Mouse (Mus musculus) stomach, postnatal 0 days (tissue): ENCODE results near the gene Rorc.

ENCODE experiments used
- CTCF ChIP-seq: IDR thresholded peaks from 2 replicates; pipeline ENCODE4 v1.5.1; 2016; ENCODE audit warnings: antibody characterized with exemption, low read depth, mild to moderate bottlenecking, moderate library complexity
- EP300 ChIP-seq: optimal IDR thresholded peaks from 2 replicates; pipeline ENCODE3; 2016; ENCODE audit warnings: antibody characterized with exemption

- TF ChIP-seq CTCF, result no peak
- TF ChIP-seq EP300, result no peak
Observed at GRCm38 (mm10) chr3:94389420-94389819, 16.8 kb downstream of the Rorc start.
